Mouse (Mus musculus) adrenal gland (tissue): ENCODE measurements around the gene Olfr1177-ps.

ENCODE experiments used
- intact Hi-C: fragments of 180-260 bp; cut with DNase I; formaldehyde crosslinking; loops from one replicate; pipeline ENCODE4 v1.15.1; 2025
- long read RNA-seq, 2 experiments: library from polyadenylated mRNA; unstranded; transcript quantifications; one replicate each; pipeline ENCODE4 v2.0.0; 2020; ENCODE audit warnings: borderline replicate concordance in 1 of 2; ENCODE audit not compliant: insufficient replicate concordance in 1 of 2

Olfr1177-ps gene
- long read RNA-seq, experiment 1, result 0 reads
- long read RNA-seq, experiment 2, result 0 reads

- intact Hi-C loops, result no loop called here
Observed at GRCm38 (mm10) chr2:88346392-88346791, at the start of gene Olfr1177-ps. TSS of gene Olfr1177-ps (minus strand) at chr2:88346492.

GRCm38 (mm10) chr2:88386762-88387161 is 40.5 kb upstream of the Olfr1177-ps start, which contains the start of gene Olfr1178:
TSS of gene Olfr1178 (plus strand) at chr2:88387062.
- intact Hi-C loops, result no loop called here

- intact Hi-C loops, result no loop called here
Observed at GRCm38 (mm10) chr2:88356304-88356703, 10.0 kb upstream of the Olfr1177-ps start.

- intact Hi-C loops, result no loop called here
Observed at GRCm38 (mm10) chr2:88336421-88336820, 9.9 kb downstream of the Olfr1177-ps start, which contains the start of gene Olfr1176. TSS of gene Olfr1176 (plus strand) at chr2:88336721.

GRCm38 (mm10) chr2:88327115-88327514 is 19.2 kb downstream of the Olfr1177-ps start, which contains the start of gene Olfr1175-ps:
TSS of gene Olfr1175-ps (minus strand) at chr2:88327215.
- intact Hi-C loops, result no loop called here

- intact Hi-C loops, result no loop called here
Observed at GRCm38 (mm10) chr2:88315035-88315434, 31.3 kb downstream of the Olfr1177-ps start, which contains the start of gene Olfr1174-ps. TSS of gene Olfr1174-ps (minus strand) at chr2:88315135.
